Mouse (Mus musculus) stomach, postnatal 0 days (tissue): ENCODE results near the gene Wdr5. TPM values are rescaled to one million over a fixed set of nuclear protein-coding genes. Genes with fewer than 3 reads are reported as not detected.

Experiments used
- ATAC-seq: fragments of 200-750 bp; cut with Nextera tagmentation; 2 replicates; pipeline ENCODE4 v1.8.0; 2017; ENCODE audit not compliant: low FRiP score, low TSS enrichment
- DNase-seq: peaks from one replicate; pipeline ENCODE4 v3.0.0-alpha.2; 2016; ENCODE audit warnings: low spot score
- H3K27ac ChIP-seq: fragments of 300-500 bp; sonication (generic); replicated peaks from 2 replicates; pipeline ENCODE4 v1.5.1; 2014; ENCODE audit warnings: mild to moderate bottlenecking, control low read depth
- H3K27me3 ChIP-seq: fragments of 300-500 bp; sonication (generic); 2 replicates; pipeline ENCODE4 v1.6.1; 2014; ENCODE audit warnings: low read length; ENCODE audit not compliant: control insufficient read depth, insufficient read depth
- H3K36me3 ChIP-seq: fragments of 300-500 bp; sonication (generic); 2 replicates; pipeline ENCODE4 v1.6.1; 2014; ENCODE audit warnings: low read length, mixed read lengths; ENCODE audit not compliant: control insufficient read depth, insufficient read depth
- H3K4me1 ChIP-seq: fragments of 300-500 bp; sonication (generic); replicated peaks from 2 replicates; pipeline ENCODE4 v1.6.1; 2014; ENCODE audit warnings: antibody characterized with exemption; ENCODE audit not compliant: control insufficient read depth, insufficient read depth
- H3K4me2 ChIP-seq: fragments of 300-500 bp; sonication (generic); replicated peaks from 2 replicates; pipeline ENCODE4 v1.6.1; 2014; ENCODE audit warnings: low read depth, mild to moderate bottlenecking, control low read depth, moderate library complexity
- H3K4me3 ChIP-seq: fragments of 300-500 bp; sonication (generic); 2 replicates; pipeline ENCODE4 v1.5.1; 2014; ENCODE audit warnings: low read depth, low read length, control low read depth
- H3K9ac ChIP-seq: fragments of 300-500 bp; sonication (generic); 2 replicates; pipeline ENCODE4 v1.6.1; 2014; ENCODE audit warnings: mild to moderate bottlenecking, low read length, control low read depth, mixed read lengths
- H3K9me3 ChIP-seq: fragments of 300-500 bp; sonication (generic); 2 replicates; pipeline ENCODE4 v1.6.1; 2016; ENCODE audit warnings: low read length; ENCODE audit not compliant: control insufficient read depth
- CTCF ChIP-seq: IDR thresholded peaks from 2 replicates; pipeline ENCODE4 v1.5.1; 2016; ENCODE audit warnings: antibody characterized with exemption, low read depth, mild to moderate bottlenecking, moderate library complexity
- EP300 ChIP-seq: optimal IDR thresholded peaks from 2 replicates; pipeline ENCODE3; 2016; ENCODE audit warnings: antibody characterized with exemption
- WGBS: fragments of 180-500 bp; shearing (Covaris S2); extraction: QIAGEN DNeasy Blood & Tissue Kit; methylation state at CpG from one replicate; pipeline ENCODE4 v1.1.7; 2014; 5-methylcytosine and 5-hydroxymethylcytosine counted together
- polyA plus RNA-seq: library from polyadenylated mRNA; unstranded; fragments of >200 nt; fragmentation: Nextera tagmentation; extraction: Ambion mirVana; gene quantifications from 2 replicates; pipeline ENCODE4 v1.2.1, GENCODE M21; 2015

Wdr5 gene
- polyA plus RNA-seq, 1 experiment from 2014 or later: 19.3 TPM

- H3K4me1 ChIP-seq: no peaks in the 10 kb centered on the region
- TF ChIP-seq CTCF: no peak
- no peak for TF ChIP-seq EP300
- no peak within 1 kb of the TSS for H3K27ac ChIP-seq
- no peak for DNase-seq
- ATAC-seq: no peak
- no peak within 1 kb of the TSS for H3K9ac ChIP-seq
- no peaks in the 10 kb centered on the region for H3K9me3 ChIP-seq
- H3K36me3 ChIP-seq: no peaks in the 10 kb centered on the region
- no peaks in the 10 kb centered on the region for H3K27me3 ChIP-seq
- H3K4me3 ChIP-seq: no peak within 1 kb of the TSS
- no peak within 1 kb of the TSS for H3K4me2 ChIP-seq
- WGBS: 80% methylated on average over 4 of the region's 4 CpGs
Observed at GRCm38 (mm10) chr2:27507562-27507961, 7.4 kb upstream of the Wdr5 start, which contains the start of gene Brd3. TSS of gene Brd3 (minus strand) at chr2:27507662.

- DNase-seq (no peak), ATAC-seq (no peak)
- no peaks in the 10 kb centered on the region for H3K36me3 ChIP-seq
- H3K4me3 ChIP-seq: no peak overlapping the region
- H3K27ac ChIP-seq: no peak overlapping the region
- peaks cover 4% of the 10 kb centered on the region; the same call in 1 of the 2 replicates for H3K4me1 ChIP-seq
- TF ChIP-seq EP300 (no peak), CTCF (no peak)
- no peaks in the 10 kb centered on the region for H3K9me3 ChIP-seq
- no peak overlapping the region for H3K9ac ChIP-seq
- WGBS: 90% methylated on average over 7 of the region's 7 CpGs
- no peak overlapping the region for H3K4me2 ChIP-seq
- H3K27me3 ChIP-seq: no peaks in the 10 kb centered on the region
Observed at GRCm38 (mm10) chr2:27510706-27511105, 4.3 kb upstream of the Wdr5 start.

DNA sequence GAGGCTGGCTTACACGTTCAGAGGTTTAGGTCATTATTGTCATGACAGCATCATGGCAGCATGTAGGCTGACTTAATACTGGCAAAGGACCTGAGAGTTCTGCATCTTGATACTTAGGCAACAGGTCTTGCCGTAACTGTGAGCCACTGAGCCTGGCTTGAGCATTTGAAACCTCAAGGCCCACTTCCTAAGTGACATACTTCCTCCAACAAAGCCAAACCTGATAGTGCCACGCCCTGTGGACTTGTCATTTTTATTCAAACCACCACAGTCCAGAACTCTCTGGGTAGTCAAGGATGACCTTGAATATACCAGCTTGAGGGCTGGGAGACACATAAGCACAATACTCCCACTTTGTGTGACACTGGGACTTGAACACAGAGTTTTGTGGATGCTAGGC, 2.0 kb upstream of the Wdr5 start:
- Histone ChIP-seq H3K4me2 (no peak overlapping the region), H3K36me3 (no peaks in the 10 kb centered on the region), H3K9me3 (no peaks in the 10 kb centered on the region), H3K4me1 (peaks cover 10% of the 10 kb centered on the region), H3K4me3 (no peak overlapping the region), H3K27me3 (no peaks in the 10 kb centered on the region), H3K9ac (no peak overlapping the region), H3K27ac (no peak overlapping the region)
- no peak for DNase-seq
- TF ChIP-seq EP300 (no peak), CTCF (no peak)
- 93% methylated on average over 3 of the region's 3 CpGs for WGBS
- no peak for ATAC-seq

GRCm38 (mm10) chr2:27513861-27514260, 1.1 kb upstream of the Wdr5 start:
- Histone ChIP-seq H3K4me2 (peak overlapping the region; percentile 89), H3K4me3 (peak overlapping the region; percentile 82), H3K36me3 (0 out of 2 replicates have a peak, but pooled peaks cover 2% of the 10 kb centered on the region), H3K9ac (peak overlapping the region; percentile 87), H3K27ac (peak overlapping the region; percentile 89), H3K9me3 (no peaks in the 10 kb centered on the region), H3K4me1 (peaks cover 10% of the 10 kb centered on the region), H3K27me3 (no peaks in the 10 kb centered on the region)
- DNase-seq (no peak), ATAC-seq (no peak)
- WGBS: 59% methylated on average over 5 of the region's 5 CpGs
- TF ChIP-seq EP300 (no peak), CTCF (no peak)

- peak overlapping the region; percentile 89 for H3K4me2 ChIP-seq
- no peaks in the 10 kb centered on the region for H3K27me3 ChIP-seq
- peak overlapping the region; percentile 87 for H3K9ac ChIP-seq
- H3K4me1 ChIP-seq: peaks cover 10% of the 10 kb centered on the region
- peak; percentile 27 for DNase-seq
- TF ChIP-seq EP300 (no peak), CTCF (no peak)
- under 1% methylated on average over 40 of the region's 40 CpGs for WGBS
- H3K27ac ChIP-seq: peak overlapping the region; percentile 89
- ATAC-seq: peak; percentile 6
- 0 out of 2 replicates have a peak, but pooled peaks cover 2% of the 10 kb centered on the region for H3K36me3 ChIP-seq
- no peaks in the 10 kb centered on the region for H3K9me3 ChIP-seq
- peak overlapping the region; percentile 82 for H3K4me3 ChIP-seq
Observed at GRCm38 (mm10) chr2:27515341-27516166, 597 bp downstream of the Wdr5 start.

DNA sequence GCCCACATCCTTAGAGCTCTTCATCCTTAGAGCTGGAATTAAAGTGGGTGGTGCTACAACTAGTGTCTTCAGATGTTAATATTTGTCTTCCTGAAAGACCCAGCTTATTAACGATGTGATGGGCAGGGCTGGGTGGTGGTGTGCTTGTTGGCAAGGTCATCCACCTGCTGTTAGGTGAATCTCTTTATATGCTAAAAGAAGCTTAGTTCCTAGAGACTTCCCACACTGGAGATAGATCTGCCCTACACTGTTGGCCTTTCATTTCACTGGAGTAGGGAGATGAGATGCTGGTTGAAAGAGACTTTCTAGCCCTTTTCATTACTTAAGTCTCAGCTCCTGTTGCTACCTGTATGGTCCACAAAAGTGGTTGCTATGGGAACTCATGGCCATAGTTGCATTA, 1.3 kb downstream of the Wdr5 start:
- Histone ChIP-seq H3K4me1 (peaks cover 10% of the 10 kb centered on the region), H3K9ac (peak overlapping the region; percentile 87), H3K27ac (no peak overlapping the region), H3K36me3 (0 out of 2 replicates have a peak, but pooled peaks cover 6% of the 10 kb centered on the region), H3K9me3 (no peaks in the 10 kb centered on the region), H3K4me2 (peak overlapping the region; percentile 89), H3K4me3 (peak overlapping the region; percentile 82; the same call in 1 of the 2 replicates), H3K27me3 (no peaks in the 10 kb centered on the region)
- DNase-seq (no peak), ATAC-seq (no peak)
- 6% methylated on average over 1 of the region's 1 CpGs for WGBS
- TF ChIP-seq CTCF (no peak), EP300 (no peak)
